Mouse (Mus musculus) neural tube, embryonic 11.5 days (tissue): ENCODE measurements around the gene Shank3. TPM values are rescaled to one million over a fixed set of nuclear protein-coding genes. Genes with fewer than 3 reads are reported as not detected.

Source experiments
- ATAC-seq: fragments of 200-750 bp; cut with Nextera tagmentation; 2 replicates; pipeline ENCODE4 v1.8.0; 2017; ENCODE audit warnings: moderate number of reproducible peaks, mild to moderate bottlenecking, moderate TSS enrichment, moderate library complexity; ENCODE audit not compliant: insufficient read depth, low FRiP score, low TSS enrichment
- DNase-seq: peaks from one replicate; pipeline ENCODE4 v3.0.0-alpha.2; 2015; ENCODE audit warnings: low spot score
- H3K27ac ChIP-seq: fragments of 300-500 bp; sonication (generic); 2 replicates; pipeline ENCODE4 v1.5.1; 2014; ENCODE audit warnings: low read depth, mild to moderate bottlenecking, low read length
- H3K27me3 ChIP-seq: fragments of 300-500 bp; sonication (generic); 2 replicates; pipeline ENCODE4 v1.6.1; 2014; ENCODE audit warnings: mild to moderate bottlenecking, low read length, mixed read lengths; ENCODE audit not compliant: control insufficient read depth, insufficient read depth
- H3K36me3 ChIP-seq: fragments of 300-500 bp; sonication (generic); 2 replicates; pipeline ENCODE4 v1.6.1; 2014; ENCODE audit warnings: mild to moderate bottlenecking, low read length, moderate library complexity, mixed read lengths; ENCODE audit not compliant: control insufficient read depth, insufficient read depth
- H3K4me1 ChIP-seq: fragments of 300-500 bp; sonication (generic); 2 replicates; pipeline ENCODE4 v1.6.1; 2014; ENCODE audit warnings: low read length, mixed read lengths; ENCODE audit not compliant: control insufficient read depth, insufficient read depth
- H3K4me2 ChIP-seq: fragments of 300-500 bp; sonication (generic); 2 replicates; pipeline ENCODE4 v1.6.1; 2014; ENCODE audit warnings: low read depth, mild to moderate bottlenecking, moderate library complexity
- H3K4me3 ChIP-seq: fragments of 300-500 bp; sonication (generic); 2 replicates; pipeline ENCODE4 v1.5.1; 2014; ENCODE audit warnings: low read depth, low read length
- H3K9ac ChIP-seq: fragments of 300-500 bp; sonication (generic); 2 replicates; pipeline ENCODE4 v1.6.1; 2014; ENCODE audit warnings: mild to moderate bottlenecking, low read length
- H3K9me3 ChIP-seq: fragments of 300-500 bp; sonication (generic); 2 replicates; pipeline ENCODE4 v1.6.1; 2016; ENCODE audit warnings: low read length; ENCODE audit not compliant: control insufficient read depth
- WGBS: fragments of 180-500 bp; shearing (Covaris S2); extraction: QIAGEN DNeasy Blood & Tissue Kit; methylation state at CpG from one replicate; pipeline ENCODE4 v1.1.7; 2014; 5-methylcytosine and 5-hydroxymethylcytosine counted together
- polyA plus RNA-seq: library from polyadenylated mRNA; unstranded; fragments of >200 nt; fragmentation: Nextera tagmentation; extraction: Ambion mirVana; gene quantifications from 2 replicates; pipeline ENCODE4 v1.2.1, GENCODE M21; 2014

The Shank3 gene
- polyA plus RNA-seq, 1 experiment from 2014 or later, result 3.0 TPM

GRCm38 (mm10) chr15:89474596-89475292 is 24.7 kb upstream of the Shank3 start:
- no peak overlapping the region; the same call in 1 of the 2 replicates for H3K4me2 ChIP-seq

GRCm38 (mm10) chr15:89475293-89475600 is 24.2 kb upstream of the Shank3 start:
- H3K4me3 ChIP-seq, result peak overlapping the region; percentile 55; the same call in 1 of the 2 replicates
- WGBS, result 91% methylated on average over 7 of the region's 7 CpGs
- peak overlapping the region; percentile 78 for H3K4me2 ChIP-seq
- H3K4me1 ChIP-seq, result peaks cover 10% of the 10 kb centered on the region
- DNase-seq, result no peak
- no peaks in the 10 kb centered on the region for H3K9me3 ChIP-seq
- H3K9ac ChIP-seq, result peak overlapping the region; percentile 62; the same call in 1 of the 2 replicates
- no peaks in the 10 kb centered on the region for H3K36me3 ChIP-seq
- no peak overlapping the region for H3K27ac ChIP-seq
- ATAC-seq, result peak; percentile 14
- H3K27me3 ChIP-seq, result no peaks in the 10 kb centered on the region

More at GRCm38 (mm10) chr15:89474596-89475292, 24.7 kb upstream of the Shank3 start:
- WGBS, result 95% methylated on average over 19 of the region's 19 CpGs
- Histone ChIP-seq H3K9me3 (no peaks in the 10 kb centered on the region), H3K9ac (no peak overlapping the region), H3K27ac (no peak overlapping the region), H3K36me3 (no peaks in the 10 kb centered on the region), H3K4me1 (peaks cover 10% of the 10 kb centered on the region), H3K27me3 (no peaks in the 10 kb centered on the region), H3K4me3 (no peak overlapping the region)
- no peak for DNase-seq
- no peak for ATAC-seq

- DNase-seq (peak; percentile 90), ATAC-seq (peak; percentile 97)
- Histone ChIP-seq H3K36me3 (no peaks in the 10 kb centered on the region), H3K4me1 (peaks cover 10% of the 10 kb centered on the region), H3K27ac (no peak overlapping the region), H3K27me3 (no peaks in the 10 kb centered on the region), H3K4me3 (peak overlapping the region; percentile 55), H3K9me3 (no peaks in the 10 kb centered on the region), H3K4me2 (peak overlapping the region; percentile 78), H3K9ac (peak overlapping the region; percentile 62)
- 10% methylated on average over 43 of the region's 44 CpGs for WGBS
Measured at GRCm38 (mm10) chr15:89475611-89476474, 23.6 kb upstream of the Shank3 start.

- DNase-seq, result no peak
- H3K36me3 ChIP-seq, result no peaks in the 10 kb centered on the region
- no peaks in the 10 kb centered on the region for H3K27me3 ChIP-seq
- no peak; the same call in 1 of the 2 replicates for ATAC-seq
- peaks cover 10% of the 10 kb centered on the region for H3K4me1 ChIP-seq
- H3K27ac ChIP-seq, result no peak overlapping the region
- WGBS, result 8% methylated on average over 5 of the region's 5 CpGs
- peak overlapping the region; percentile 78 for H3K4me2 ChIP-seq
- H3K4me3 ChIP-seq, result peak overlapping the region; percentile 55
- H3K9ac ChIP-seq, result peak overlapping the region; percentile 62
- H3K9me3 ChIP-seq, result no peaks in the 10 kb centered on the region
Measured at GRCm38 (mm10) chr15:89476475-89476815, 23.0 kb upstream of the Shank3 start.

DNA sequence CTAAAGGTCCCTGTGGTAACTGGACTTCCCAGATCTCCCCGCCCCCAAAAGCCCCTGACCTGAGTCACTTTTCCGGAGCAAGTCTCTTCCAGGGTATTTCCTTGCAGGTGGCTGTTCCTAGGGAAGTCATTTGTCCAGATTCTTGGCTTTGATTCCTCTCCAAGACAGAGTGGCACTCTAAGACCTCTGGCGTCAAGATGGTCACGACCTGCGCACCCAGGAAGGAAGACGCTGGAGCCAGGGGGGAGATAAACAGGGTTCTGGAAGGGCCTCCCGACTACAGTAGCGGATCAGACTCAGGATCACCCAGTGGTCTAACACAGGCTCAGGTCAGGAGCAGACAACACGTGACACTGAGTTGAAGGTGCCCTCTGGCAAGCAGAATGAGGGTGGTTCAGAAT is 22.3 kb upstream of the Shank3 start, which contains the start of gene Arsa:
Arsa (minus strand) TSS at position 335 of the 401 bp plus-strand sequence.
- 34% methylated on average over 9 of the region's 9 CpGs for WGBS
- Histone ChIP-seq H3K27me3 (no peaks in the 10 kb centered on the region), H3K36me3 (no peaks in the 10 kb centered on the region), H3K4me3 (peak within 1 kb of the TSS; percentile 55), H3K27ac (no peak within 1 kb of the TSS), H3K4me2 (peak within 1 kb of the TSS; percentile 78), H3K4me1 (peaks cover 10% of the 10 kb centered on the region), H3K9ac (peak within 1 kb of the TSS; percentile 62), H3K9me3 (no peaks in the 10 kb centered on the region)
- ATAC-seq, result no peak
- DNase-seq, result no peak

GRCm38 (mm10) chr15:89477806-89478205 is 21.6 kb upstream of the Shank3 start:
- no peaks in the 10 kb centered on the region for H3K27me3 ChIP-seq
- no peak overlapping the region for H3K27ac ChIP-seq
- H3K36me3 ChIP-seq, result no peaks in the 10 kb centered on the region
- WGBS, result 42% methylated on average over 8 of the region's 8 CpGs
- DNase-seq (no peak), ATAC-seq (no peak)
- no peak overlapping the region for H3K4me3 ChIP-seq
- no peak overlapping the region for H3K4me2 ChIP-seq
- H3K9me3 ChIP-seq, result no peaks in the 10 kb centered on the region
- H3K9ac ChIP-seq, result no peak overlapping the region
- peaks cover 10% of the 10 kb centered on the region for H3K4me1 ChIP-seq

GRCm38 (mm10) chr15:89478622-89479021 is 20.8 kb upstream of the Shank3 start:
- Histone ChIP-seq H3K4me2 (no peak overlapping the region), H3K4me1 (peaks cover 10% of the 10 kb centered on the region), H3K9ac (no peak overlapping the region), H3K4me3 (no peak overlapping the region), H3K9me3 (no peaks in the 10 kb centered on the region), H3K36me3 (no peaks in the 10 kb centered on the region), H3K27me3 (no peaks in the 10 kb centered on the region), H3K27ac (no peak overlapping the region)
- DNase-seq (no peak), ATAC-seq (no peak)
- 90% methylated on average over 3 of the region's 3 CpGs for WGBS

DNA sequence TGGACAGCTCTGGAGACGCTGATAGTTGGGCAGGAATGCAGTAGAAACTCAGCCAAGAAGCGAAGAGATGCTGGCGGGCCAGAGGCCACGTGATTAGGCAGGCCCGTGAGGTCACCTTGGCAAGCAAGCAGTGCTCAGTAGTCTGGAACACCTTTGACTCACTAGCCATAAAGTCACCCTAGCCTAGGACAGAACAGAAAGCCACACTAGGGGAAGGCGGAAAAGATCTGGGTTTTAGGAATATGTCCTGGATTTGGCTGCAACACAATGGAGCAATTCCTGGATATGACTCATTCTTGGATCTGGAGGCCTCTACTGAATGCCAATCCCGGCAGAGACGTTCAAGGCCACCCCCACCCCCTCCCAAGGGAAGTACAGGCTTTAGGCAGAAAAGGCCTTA is 18.8 kb upstream of the Shank3 start:
- Histone ChIP-seq H3K9me3 (no peaks in the 10 kb centered on the region), H3K4me2 (no peak overlapping the region), H3K27me3 (no peaks in the 10 kb centered on the region), H3K27ac (no peak overlapping the region), H3K36me3 (no peaks in the 10 kb centered on the region), H3K4me3 (no peak overlapping the region), H3K9ac (no peak overlapping the region), H3K4me1 (peaks cover 4% of the 10 kb centered on the region)
- no peak for DNase-seq
- ATAC-seq, result no peak
- WGBS, result 86% methylated on average over 8 of the region's 8 CpGs
